Mouse (Mus musculus) lung, embryonic 14.5 days (tissue): ENCODE results near the gene Galr2. TPM values are rescaled to one million over a fixed set of nuclear protein-coding genes. Genes with fewer than 3 reads are reported as not detected.
A peak's percentile ranks its signal among the peaks of the same experiment; 100 is the strongest.

ENCODE experiments used
- ATAC-seq: fragments of 200-750 bp; cut with Nextera tagmentation; 2 replicates; pipeline ENCODE4 v1.8.0; 2017; ENCODE audit warnings: mild to moderate bottlenecking, moderate TSS enrichment, moderate library complexity; ENCODE audit not compliant: insufficient read depth
- DNase-seq: peaks from one replicate; pipeline ENCODE4 v3.0.0-alpha.2; 2015
- H3K27ac ChIP-seq: fragments of 300-500 bp; sonication (generic); 2 replicates; pipeline ENCODE4 v1.5.1; 2014; ENCODE audit warnings: low read depth, mild to moderate bottlenecking, moderate library complexity
- H3K27me3 ChIP-seq: fragments of 300-500 bp; sonication (generic); 2 replicates; pipeline ENCODE4 v1.6.1; 2014; ENCODE audit warnings: low read length, control low read depth; ENCODE audit not compliant: insufficient read depth
- H3K36me3 ChIP-seq: fragments of 300-500 bp; sonication (generic); 2 replicates; pipeline ENCODE4 v1.6.1; 2014; ENCODE audit warnings: control low read depth; ENCODE audit not compliant: insufficient read depth
- H3K4me1 ChIP-seq: fragments of 300-500 bp; sonication (generic); 2 replicates; pipeline ENCODE4 v1.6.1; 2014; ENCODE audit warnings: antibody characterized with exemption, control low read depth; ENCODE audit not compliant: insufficient read depth
- H3K4me2 ChIP-seq: fragments of 300-500 bp; sonication (generic); 2 replicates; pipeline ENCODE4 v1.6.1; 2014; ENCODE audit warnings: mild to moderate bottlenecking
- H3K4me3 ChIP-seq: fragments of 300-500 bp; sonication (generic); 2 replicates; pipeline ENCODE4 v1.5.1; 2014; ENCODE audit warnings: low read depth, low read length
- H3K9ac ChIP-seq: fragments of 300-500 bp; sonication (generic); 2 replicates; pipeline ENCODE4 v1.6.1; 2014
- H3K9me3 ChIP-seq: fragments of 300-500 bp; sonication (generic); 2 replicates; pipeline ENCODE4 v1.6.1; 2016; ENCODE audit warnings: low read depth, low read length, control low read depth
- CTCF ChIP-seq: IDR thresholded peaks from 2 replicates; pipeline ENCODE4 v1.5.1; 2016; ENCODE audit warnings: antibody characterized with exemption, low read depth
- WGBS: fragments of 180-500 bp; shearing (Covaris S2); extraction: QIAGEN DNeasy Blood & Tissue Kit; methylation state at CpG from one replicate; pipeline ENCODE4 v1.1.7; 2014; 5-methylcytosine and 5-hydroxymethylcytosine counted together
- polyA plus RNA-seq: library from polyadenylated mRNA; unstranded; fragments of >200 nt; fragmentation: Nextera tagmentation; extraction: Ambion mirVana; gene quantifications from 2 replicates; pipeline ENCODE4 v1.2.1, GENCODE M21; 2014

The Galr2 gene
- polyA plus RNA-seq, 1 experiment from 2014 or later, result not detected

- ATAC-seq (no peak), DNase-seq (no peak)
- H3K4me1 ChIP-seq, result no peaks in the 10 kb centered on the region
- peaks cover 8% of the 10 kb centered on the region for H3K36me3 ChIP-seq
- H3K9me3 ChIP-seq, result no peaks in the 10 kb centered on the region
- no peak overlapping the region for H3K4me2 ChIP-seq
- no peak overlapping the region for H3K4me3 ChIP-seq
- no peak overlapping the region for H3K9ac ChIP-seq
- peaks cover 48% of the 10 kb centered on the region for H3K27me3 ChIP-seq
- no peak overlapping the region for H3K27ac ChIP-seq
- WGBS, result 10% methylated on average over 48 of the region's 48 CpGs
- no peak for TF ChIP-seq CTCF
Observed at GRCm38 (mm10) chr11:116282912-116283521, 2.3 kb downstream of the Galr2 start.

GRCm38 (mm10) chr11:116283982-116284381 is 3.2 kb downstream of the Galr2 start:
- Histone ChIP-seq H3K27ac (no peak overlapping the region), H3K9me3 (no peaks in the 10 kb centered on the region), H3K36me3 (peaks cover 18% of the 10 kb centered on the region), H3K4me3 (no peak overlapping the region), H3K27me3 (peaks cover 48% of the 10 kb centered on the region), H3K4me1 (no peaks in the 10 kb centered on the region), H3K9ac (no peak overlapping the region), H3K4me2 (no peak overlapping the region)
- DNase-seq (no peak), ATAC-seq (no peak)
- WGBS, result 36% methylated on average over 6 of the region's 6 CpGs
- no peak for TF ChIP-seq CTCF

GRCm38 (mm10) chr11:116285770-116286191 is 5.0 kb downstream of the Galr2 start:
- ATAC-seq (peak; percentile 90), DNase-seq (peak; percentile 90)
- H3K4me2 ChIP-seq, result no peak overlapping the region
- H3K27me3 ChIP-seq, result peaks cover 39% of the 10 kb centered on the region
- H3K36me3 ChIP-seq, result peaks cover 35% of the 10 kb centered on the region
- H3K9ac ChIP-seq, result no peak overlapping the region
- no peaks in the 10 kb centered on the region for H3K4me1 ChIP-seq
- no peak overlapping the region for H3K4me3 ChIP-seq
- WGBS, result 31% methylated on average over 7 of the region's 7 CpGs
- H3K9me3 ChIP-seq, result no peaks in the 10 kb centered on the region
- no peak for TF ChIP-seq CTCF
- H3K27ac ChIP-seq, result no peak overlapping the region; the same call in 1 of the 2 replicates

- no peaks in the 10 kb centered on the region for H3K9me3 ChIP-seq
- no peak for ATAC-seq
- H3K27ac ChIP-seq, result no peak overlapping the region
- WGBS, result 67% methylated on average over 5 of the region's 5 CpGs
- H3K36me3 ChIP-seq, result peaks cover 50% of the 10 kb centered on the region
- no peak for TF ChIP-seq CTCF
- no peak overlapping the region for H3K4me3 ChIP-seq
- no peak overlapping the region for H3K9ac ChIP-seq
- peaks cover 23% of the 10 kb centered on the region for H3K27me3 ChIP-seq
- no peak overlapping the region for H3K4me2 ChIP-seq
- H3K4me1 ChIP-seq, result no peaks in the 10 kb centered on the region
- no peak for DNase-seq
Observed at GRCm38 (mm10) chr11:116287351-116287750, 6.6 kb downstream of the Galr2 start.

GRCm38 (mm10) chr11:116290556-116290955 is 9.8 kb downstream of the Galr2 start:
- DNase-seq, result peak; percentile 26
- Histone ChIP-seq H3K27me3 (no peaks in the 10 kb centered on the region), H3K4me2 (no peak overlapping the region), H3K9ac (no peak overlapping the region), H3K36me3 (peaks cover 65% of the 10 kb centered on the region), H3K9me3 (no peaks in the 10 kb centered on the region), H3K4me1 (no peaks in the 10 kb centered on the region), H3K27ac (no peak overlapping the region), H3K4me3 (no peak overlapping the region)
- 55% methylated on average over 8 of the region's 8 CpGs for WGBS
- no peak for ATAC-seq
- no peak for TF ChIP-seq CTCF

GRCm38 (mm10) chr11:116292401-116292800 is 11.7 kb downstream of the Galr2 start:
- no peak for TF ChIP-seq CTCF
- H3K27ac ChIP-seq, result no peak overlapping the region
- 87% methylated on average over 13 of the region's 13 CpGs for WGBS
- H3K27me3 ChIP-seq, result no peaks in the 10 kb centered on the region
- no peaks in the 10 kb centered on the region for H3K9me3 ChIP-seq
- ATAC-seq, result no peak
- H3K9ac ChIP-seq, result no peak overlapping the region
- no peak for DNase-seq
- H3K4me2 ChIP-seq, result no peak overlapping the region
- H3K4me3 ChIP-seq, result no peak overlapping the region
- H3K4me1 ChIP-seq, result no peaks in the 10 kb centered on the region
- H3K36me3 ChIP-seq, result peaks cover 78% of the 10 kb centered on the region

- H3K4me3 ChIP-seq, result no peak overlapping the region
- 82% methylated on average over 12 of the region's 12 CpGs for WGBS
- H3K4me2 ChIP-seq, result no peak overlapping the region
- no peaks in the 10 kb centered on the region for H3K4me1 ChIP-seq
- H3K27ac ChIP-seq, result no peak overlapping the region
- DNase-seq (no peak), ATAC-seq (no peak)
- peaks cover 73% of the 10 kb centered on the region for H3K36me3 ChIP-seq
- H3K9ac ChIP-seq, result no peak overlapping the region
- TF ChIP-seq CTCF, result no peak
- no peaks in the 10 kb centered on the region for H3K9me3 ChIP-seq
- no peaks in the 10 kb centered on the region for H3K27me3 ChIP-seq
Observed at GRCm38 (mm10) chr11:116293538-116294137, 12.9 kb downstream of the Galr2 start.
